Mouse (Mus musculus): Measurements from ENCODE around the gene Olfr1347. TPM values are rescaled to one million over a fixed set of nuclear protein-coding genes. Genes with fewer than 3 reads are reported as not detected.

The Olfr1347 gene
- polyA plus RNA-seq (2014; fragmentation: Illumina TruSeq; extraction: RNeasy Lipid Tissue Mini Kit (QIAGEN cat#74804); ENCODE audit: low read depth, low replicate concordance) = not detected

GRCm38 (mm10) chr7:6499655-6500054, at the start of gene Olfr1347:
Olfr1347 (minus strand) TSS chr7:6499755.

DNA sequence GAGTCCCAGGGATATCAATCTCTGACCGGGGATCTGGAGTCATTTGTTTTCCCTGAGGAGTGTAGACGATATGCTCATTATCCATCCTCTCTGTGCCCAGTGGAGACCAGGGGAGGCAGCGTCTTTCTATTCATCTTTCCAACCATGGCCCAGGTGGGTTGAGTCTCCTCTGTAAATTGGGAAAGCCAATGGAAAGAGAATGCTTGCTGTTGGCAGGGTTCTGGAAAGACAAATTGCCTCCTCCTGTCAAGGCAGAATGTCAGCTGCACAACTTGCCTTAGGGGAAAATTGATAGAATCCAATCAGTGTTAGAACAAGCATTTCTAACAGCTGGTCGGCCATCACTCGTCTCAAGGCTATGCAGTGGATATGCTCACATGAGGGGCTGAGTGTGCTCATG, 23.3 kb upstream of the Olfr1347 start, which contains the start of gene Olfr1349:
Olfr1349 (minus strand) TSS at position 101 of the 400 bp plus-strand sequence.

DNA sequence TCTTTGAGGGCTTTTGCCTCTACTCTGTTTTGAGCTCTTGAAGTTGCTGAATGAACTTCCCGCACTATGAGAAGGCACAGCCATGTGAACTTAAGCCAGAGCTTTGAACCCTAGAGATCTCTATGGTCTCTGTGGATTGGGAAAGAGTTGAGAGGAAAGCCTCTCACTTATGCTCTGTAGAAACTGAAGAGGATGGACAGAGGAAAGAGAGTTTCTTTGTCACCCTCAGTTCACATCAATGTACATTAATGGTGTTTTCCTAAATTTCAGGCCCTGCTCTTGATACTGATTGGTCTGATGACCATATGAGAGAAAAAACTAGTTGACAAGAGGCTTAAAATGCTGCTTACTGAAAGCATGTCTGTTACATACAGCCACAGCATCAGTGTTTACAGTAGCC, 9.1 kb upstream of the Olfr1347 start, which contains the start of gene Olfr1348:
Olfr1348 (minus strand) TSS at position 101 of the 400 bp plus-strand sequence.

DNA sequence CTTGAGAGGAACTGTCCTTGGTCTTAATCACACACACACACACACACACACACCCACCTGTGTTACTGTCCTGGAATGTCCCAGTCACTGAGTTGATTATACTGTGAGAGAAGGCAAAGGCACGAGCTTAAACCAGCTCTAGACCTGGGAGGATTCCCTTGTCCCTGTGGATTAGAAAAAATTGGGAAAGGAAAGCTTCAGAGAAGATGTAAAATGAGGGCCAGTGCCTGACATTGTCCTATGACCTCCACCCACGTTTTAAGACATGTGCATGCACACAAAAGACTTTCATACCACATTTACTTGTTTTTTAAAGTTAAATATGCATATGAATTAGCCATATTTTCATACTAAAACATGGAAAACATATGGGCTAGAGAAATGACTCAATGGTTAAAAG, 12.7 kb downstream of the Olfr1347 start, which contains the start of gene Olfr5:
Olfr5 (minus strand) TSS at position 101 of the 400 bp plus-strand sequence.

DNA sequence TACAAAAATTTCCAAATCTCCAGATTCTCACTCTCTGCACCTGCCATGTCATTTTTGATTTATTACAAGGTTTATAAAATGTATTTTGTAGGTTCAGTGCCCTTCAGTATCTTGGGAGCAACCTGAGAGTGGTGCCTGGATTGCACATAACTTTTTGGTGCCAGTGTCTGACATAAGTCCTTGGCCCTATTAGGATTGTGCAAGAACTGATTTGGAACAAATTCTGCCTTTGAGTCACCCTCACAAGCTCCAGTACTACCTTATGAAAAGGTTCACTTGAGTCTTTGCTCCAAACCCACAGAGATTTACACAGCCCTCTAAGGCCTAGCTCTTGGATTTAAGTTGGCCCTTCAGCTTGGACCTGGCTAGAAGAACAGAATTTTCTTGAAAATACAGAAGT, 32.6 kb downstream of the Olfr1347 start, which contains the start of gene Olfr1346:
Olfr1346 (plus strand) TSS at position 151 of the 400 bp plus-strand sequence.

GRCm38 (mm10) chr7:6455868-6456267, 43.7 kb downstream of the Olfr1347 start, which contains the start of gene Olfr1336:
Olfr1336 (plus strand) TSS chr7:6456168.

DNA sequence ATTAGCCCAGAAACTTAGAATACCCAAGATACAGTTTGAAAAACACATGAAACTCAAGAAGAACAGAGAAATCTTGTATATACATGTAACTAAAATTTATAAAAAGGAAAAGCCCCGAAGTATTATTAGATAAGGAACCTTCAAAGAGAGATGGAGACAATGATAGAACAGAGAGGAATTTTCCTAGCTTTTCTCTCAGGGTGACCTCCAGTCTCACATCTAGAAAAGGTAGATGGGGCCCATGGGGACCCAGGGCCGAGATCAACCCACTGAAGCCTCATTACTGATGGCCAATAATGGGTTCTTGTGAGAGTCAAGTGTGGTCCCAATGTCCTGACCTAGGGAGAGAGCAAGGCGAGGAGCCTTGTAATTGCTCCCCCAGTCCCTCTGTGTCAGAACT, 61.2 kb downstream of the Olfr1347 start, which contains the start of gene Olfr1344:
Olfr1344 (plus strand) TSS at position 301 of the 400 bp plus-strand sequence.

Other genes with a start within 250 kb of the Olfr1347 start
- not detected for gene Epp13, start 247.0 kb downstream of the Olfr1347 start, polyA plus RNA-seq (2014; fragmentation: Illumina TruSeq; extraction: RNeasy Lipid Tissue Mini Kit (QIAGEN cat#74804); ENCODE audit: low read depth, low replicate concordance)
- gene Zfp667, start 213.2 kb downstream of the Olfr1347 start, polyA plus RNA-seq (2014; fragmentation: Illumina TruSeq; extraction: RNeasy Lipid Tissue Mini Kit (QIAGEN cat#74804); ENCODE audit: low read depth, low replicate concordance) = 23.6 TPM
- gene Zfp583, start 168.5 kb downstream of the Olfr1347 start, polyA plus RNA-seq (2014; fragmentation: Illumina TruSeq; extraction: RNeasy Lipid Tissue Mini Kit (QIAGEN cat#74804); ENCODE audit: low read depth, low replicate concordance) = 10.8 TPM
- gene Gm3854, start 156.0 kb downstream of the Olfr1347 start, polyA plus RNA-seq (2014; fragmentation: Illumina TruSeq; extraction: RNeasy Lipid Tissue Mini Kit (QIAGEN cat#74804); ENCODE audit: low read depth, low replicate concordance) = 0.17 TPM
- gene Zfp78, start 136.5 kb downstream of the Olfr1347 start, polyA plus RNA-seq (2014; fragmentation: Illumina TruSeq; extraction: RNeasy Lipid Tissue Mini Kit (QIAGEN cat#74804); ENCODE audit: low read depth, low replicate concordance) = 5.9 TPM
- 10.3 TPM for gene Zfp28, start 116.5 kb downstream of the Olfr1347 start, polyA plus RNA-seq (2014; fragmentation: Illumina TruSeq; extraction: RNeasy Lipid Tissue Mini Kit (QIAGEN cat#74804); ENCODE audit: low read depth, low replicate concordance)
- 0.41 TPM for gene Smim17, start 101.0 kb downstream of the Olfr1347 start, polyA plus RNA-seq (2014; fragmentation: Illumina TruSeq; extraction: RNeasy Lipid Tissue Mini Kit (QIAGEN cat#74804); ENCODE audit: low read depth, low replicate concordance)
- not detected for gene Gm20715, start 89.5 kb downstream of the Olfr1347 start, polyA plus RNA-seq (2014; fragmentation: Illumina TruSeq; extraction: RNeasy Lipid Tissue Mini Kit (QIAGEN cat#74804); ENCODE audit: low read depth, low replicate concordance)
- not detected for gene Olfr1344, start 61.1 kb downstream of the Olfr1347 start, polyA plus RNA-seq (2014; fragmentation: Illumina TruSeq; extraction: RNeasy Lipid Tissue Mini Kit (QIAGEN cat#74804); ENCODE audit: low read depth, low replicate concordance)
- gene Olfr1336, start 43.6 kb downstream of the Olfr1347 start, polyA plus RNA-seq (2014; fragmentation: Illumina TruSeq; extraction: RNeasy Lipid Tissue Mini Kit (QIAGEN cat#74804); ENCODE audit: low read depth, low replicate concordance) = not detected
- gene Olfr1346, start 32.7 kb downstream of the Olfr1347 start, polyA plus RNA-seq (2014; fragmentation: Illumina TruSeq; extraction: RNeasy Lipid Tissue Mini Kit (QIAGEN cat#74804); ENCODE audit: low read depth, low replicate concordance) = not detected
- not detected for gene Olfr5, start 12.8 kb downstream of the Olfr1347 start, polyA plus RNA-seq (2014; fragmentation: Illumina TruSeq; extraction: RNeasy Lipid Tissue Mini Kit (QIAGEN cat#74804); ENCODE audit: low read depth, low replicate concordance)
- not detected for gene Olfr1348, start 9.0 kb upstream of the Olfr1347 start, polyA plus RNA-seq (2014; fragmentation: Illumina TruSeq; extraction: RNeasy Lipid Tissue Mini Kit (QIAGEN cat#74804); ENCODE audit: low read depth, low replicate concordance)
- gene Olfr1349, start 23.2 kb upstream of the Olfr1347 start, polyA plus RNA-seq (2014; fragmentation: Illumina TruSeq; extraction: RNeasy Lipid Tissue Mini Kit (QIAGEN cat#74804); ENCODE audit: low read depth, low replicate concordance) = not detected
- not detected for gene Olfr1350, start 65.1 kb upstream of the Olfr1347 start, polyA plus RNA-seq (2014; fragmentation: Illumina TruSeq; extraction: RNeasy Lipid Tissue Mini Kit (QIAGEN cat#74804); ENCODE audit: low read depth, low replicate concordance)
- 5.2 TPM for gene Zim1, start 196.7 kb upstream of the Olfr1347 start, polyA plus RNA-seq (2014; fragmentation: Illumina TruSeq; extraction: RNeasy Lipid Tissue Mini Kit (QIAGEN cat#74804); ENCODE audit: low read depth, low replicate concordance)
- gene Peg3, start 230.7 kb upstream of the Olfr1347 start, polyA plus RNA-seq (2014; fragmentation: Illumina TruSeq; extraction: RNeasy Lipid Tissue Mini Kit (QIAGEN cat#74804); ENCODE audit: low read depth, low replicate concordance) = 60.7 TPM
- gene Usp29, start 230.8 kb upstream of the Olfr1347 start, polyA plus RNA-seq (2014; fragmentation: Illumina TruSeq; extraction: RNeasy Lipid Tissue Mini Kit (QIAGEN cat#74804); ENCODE audit: low read depth, low replicate concordance) = 1.2 TPM

All from adrenal gland, adult 10 weeks (tissue).